ENCODE assay signal across 8 mouse cellular contexts in the genomic region with DNA sequence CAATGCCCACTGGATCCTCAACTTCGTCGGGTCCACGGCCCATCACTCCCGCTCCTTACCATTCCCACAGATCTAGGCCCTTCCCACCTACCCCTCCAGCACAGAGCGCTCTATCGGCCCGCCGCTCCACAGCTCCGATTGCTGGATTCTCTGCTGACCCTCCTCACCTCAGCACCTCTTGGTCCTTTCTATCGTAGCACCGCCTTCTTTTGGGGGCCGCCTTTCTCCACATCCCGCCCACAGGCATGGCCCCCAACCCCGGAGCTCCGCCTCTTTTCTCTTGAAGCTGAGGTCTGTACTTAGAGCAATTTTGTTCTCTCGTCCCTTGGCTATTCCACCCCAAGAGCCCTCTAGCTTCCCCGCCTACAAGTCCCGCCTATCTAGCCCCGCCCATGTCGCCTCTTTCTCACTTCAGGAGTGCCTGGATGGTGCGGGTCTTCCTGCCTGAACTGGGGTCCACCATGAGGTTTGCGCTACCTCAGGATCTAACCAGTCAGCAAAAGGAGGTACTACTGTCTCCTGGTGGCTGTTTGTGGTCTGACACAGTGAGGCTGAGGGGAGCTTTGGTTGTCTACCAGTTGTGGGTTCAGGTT. TPM values are rescaled to one million over a fixed set of nuclear protein-coding genes. Genes with fewer than 3 reads are reported as not detected.
A peak's percentile ranks its signal among the peaks of the same experiment; 100 is the strongest.
DNase-seq lines count a peak whose midpoint lies in the region; ATAC-seq and TF ChIP-seq lines count a peak whose summit lies in the region.

A gene (minus strand): TSS at position 155 of the 593 bp plus-strand sequence.

- no peaks in the 10 kb centered on the region for H3K9me3 ChIP-seq in forebrain, embryonic 16.5 days (ENCODE audit: control insufficient read depth, low read length)
- no peaks in the 10 kb centered on the region for H3K9me3 ChIP-seq in hindbrain, embryonic 11.5 days (ENCODE audit: control insufficient read depth, low read length)
- no peaks in the 10 kb centered on the region for H3K9me3 ChIP-seq in lung, postnatal 0 days (ENCODE audit: low read length)

- peak within 1 kb of the TSS; percentile 97 for H3K4me2 ChIP-seq in forebrain, embryonic 16.5 days (ENCODE audit: low read length)
- H3K4me2 ChIP-seq in hindbrain, embryonic 11.5 days (replicated peaks; ENCODE audit: low read depth, low read length): peak within 1 kb of the TSS; percentile 97
- H3K4me2 ChIP-seq in lung, postnatal 0 days (replicated peaks; ENCODE audit: low read depth, low read length): peak within 1 kb of the TSS; percentile 99

- ATAC-seq in forebrain, embryonic 16.5 days: peak; percentile 53
- peak; percentile 66 for ATAC-seq in hindbrain, embryonic 11.5 days (ENCODE audit: low FRiP score)
- peak; percentile 3 for ATAC-seq in lung, postnatal 0 days

- 0 out of 2 replicates have a peak, but pooled peaks have one; percentile 0 for TF ChIP-seq EP300 in lung, postnatal 0 days (IDR thresholded peaks at IDR 0.05)

- H3K4me3 ChIP-seq in forebrain, embryonic 16.5 days (replicated peaks; ENCODE audit: low read length): peak within 1 kb of the TSS; percentile 70
- peak within 1 kb of the TSS; percentile 66 for H3K4me3 ChIP-seq in hindbrain, embryonic 11.5 days (ENCODE audit: low read depth, low read length)
- peak within 1 kb of the TSS; percentile 65 for H3K4me3 ChIP-seq in lung, postnatal 0 days (ENCODE audit: low read depth, low read length)

- H3K4me1 ChIP-seq in forebrain, embryonic 16.5 days (replicated peaks; ENCODE audit: control insufficient read depth, insufficient read depth, low read length): peaks cover 18% of the 10 kb centered on the region
- peaks cover 2% of the 10 kb centered on the region; the same call in 1 of the 2 replicates for H3K4me1 ChIP-seq in hindbrain, embryonic 11.5 days (replicated peaks; ENCODE audit: control insufficient read depth, insufficient read depth, low read length)
- peaks cover 6% of the 10 kb centered on the region; the same call in 1 of the 2 replicates for H3K4me1 ChIP-seq in lung, postnatal 0 days (ENCODE audit: insufficient read depth, low read depth, low read length)

- H3K27me3 ChIP-seq in forebrain, embryonic 16.5 days (replicated peaks; ENCODE audit: control insufficient read depth, insufficient read depth, low read length): no peaks in the 10 kb centered on the region
- H3K27me3 ChIP-seq in hindbrain, embryonic 11.5 days (ENCODE audit: control insufficient read depth, insufficient read depth, low read length): peaks cover 15% of the 10 kb centered on the region
- H3K27me3 ChIP-seq in lung, postnatal 0 days (replicated peaks; ENCODE audit: insufficient read depth, low read length): 0 out of 2 replicates have a peak, but pooled peaks cover 4% of the 10 kb centered on the region

- no peaks in the 10 kb centered on the region for H3K36me3 ChIP-seq in forebrain, embryonic 16.5 days (ENCODE audit: control insufficient read depth, insufficient read depth)
- no peaks in the 10 kb centered on the region for H3K36me3 ChIP-seq in hindbrain, embryonic 11.5 days (ENCODE audit: control insufficient read depth, insufficient read depth, low read length)
- no peaks in the 10 kb centered on the region for H3K36me3 ChIP-seq in lung, postnatal 0 days (ENCODE audit: insufficient read depth, low read length)

- peak; percentile 75 for DNase-seq in MN1 (ENCODE audit: low spot score)
- peak; percentile 55 for DNase-seq in c-Kit-positive CD71-negative TER-119-negative erythroid progenitor cells, embryonic 14.5 days (ENCODE audit: low read depth)
- peak; percentile 65 for DNase-seq in hindbrain, embryonic 11.5 days (ENCODE audit: low spot score)
- peak; percentile 71 to 75 for DNase-seq in layer of hippocampus, postnatal 14 days (ENCODE audit: low spot score in 2 of 2)
- peak; percentile 87 for DNase-seq in lung, postnatal 0 days (ENCODE audit: low spot score)
- DNase-seq in retina, postnatal 1 day: peak; percentile 78
- peak; percentile 68 to 74 for DNase-seq in urinary bladder, postnatal 4 days (ENCODE audit: low spot score in 2 of 2)

- TF ChIP-seq CTCF in lung, postnatal 0 days (IDR thresholded peaks at IDR 0.05): peak; percentile 90

- under 1% methylated on average over 22 of the region's 22 CpGs for WGBS in forebrain, embryonic 16.5 days
- 0% methylated on average over 22 of the region's 22 CpGs for WGBS in hindbrain, embryonic 11.5 days
- WGBS in lung, postnatal 0 days: 1% methylated on average over 22 of the region's 22 CpGs

- H3K9ac ChIP-seq in forebrain, embryonic 16.5 days (replicated peaks; ENCODE audit: low read depth, low read length): peak within 1 kb of the TSS; percentile 74
- H3K9ac ChIP-seq in hindbrain, embryonic 11.5 days (ENCODE audit: low read depth, low read length): peak within 1 kb of the TSS; percentile 68
- H3K9ac ChIP-seq in lung, postnatal 0 days (replicated peaks; ENCODE audit: low read depth): no peak within 1 kb of the TSS

- H3K27ac ChIP-seq in forebrain, embryonic 16.5 days (ENCODE audit: low read length): no peak within 1 kb of the TSS
- 0 out of 2 replicates have a peak within 1 kb of the TSS, but pooled peaks have one; percentile 27 for H3K27ac ChIP-seq in hindbrain, embryonic 11.5 days (ENCODE audit: low read depth, low read length)
- H3K27ac ChIP-seq in lung, postnatal 0 days (ENCODE audit: low read length): peak within 1 kb of the TSS; percentile 54; the same call in 1 of the 2 replicates

RNA-seq across cellular contexts. Expression of the gene that starts here (rescaled TPM):
- polyA plus RNA-seq in forebrain, embryonic 16.5 days (2015; fragmentation: Nextera tagmentation; extraction: Ambion mirVana): 26.2 and 34.5 TPM in 2 replicates
- polyA plus RNA-seq in hindbrain, embryonic 11.5 days (2014; fragmentation: Nextera tagmentation; extraction: Ambion mirVana): 14.3 and 18.5 TPM in 2 replicates
- total RNA-seq in layer of hippocampus, postnatal 14 days (2021): 10 to 100 TPM; 46.0 to 65.4 TPM
- 5.9 and 8.5 TPM in 2 replicates for polyA plus RNA-seq in lung, postnatal 0 days (2015; fragmentation: Nextera tagmentation; extraction: Ambion mirVana)

Comparison
In these comparisons a context has a peak if more than half of its experiments do, and no peak if none do; other contexts are left out.
1. ATAC-seq: peak in every context shown above with its lines; median percentile 66 in hindbrain, embryonic 11.5 days; 53 in forebrain, embryonic 16.5 days; 3 in lung, postnatal 0 days.